23 mouse cellular contexts compared by ENCODE assay signal in the genomic region with DNA sequence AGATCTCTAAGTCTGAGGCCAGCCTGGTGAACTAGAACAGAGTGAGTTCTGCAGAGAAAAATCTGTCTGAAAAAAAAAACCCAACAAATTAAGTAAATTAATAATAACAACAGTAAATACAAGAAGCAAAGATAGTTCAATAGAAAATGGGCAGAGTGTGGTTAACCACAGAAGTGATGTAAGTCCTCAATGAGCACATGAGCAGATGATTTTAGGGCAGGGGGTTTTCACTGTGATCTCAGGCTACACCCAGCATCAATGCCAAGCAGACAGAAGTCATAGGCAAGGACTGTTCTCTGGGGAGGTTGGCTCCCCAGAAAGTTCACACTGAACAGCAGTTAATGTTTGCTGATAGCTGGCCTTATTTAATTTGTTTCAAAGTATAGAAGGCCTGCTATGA.
DNase-seq lines count a peak whose midpoint lies in the region; ATAC-seq lines count a peak whose summit lies in the region.
"Had no signal": no experiment of that assay in that cellular context is flagged by ENCODE, and none has a peak within 500 bp of the region (broad histone marks: within the 10 kb centered on the region; RNA-seq: fewer than 3 reads in every experiment).

No protein-coding gene starts in this region.

- DNase-seq in CD4-positive, CD25-positive, alpha-beta regulatory T cell, adult 2 months (ENCODE audit: low read depth, low spot score) = peak; percentile 17
- DNase-seq in 416B (ENCODE audit: low read depth) = peak; percentile 51
- no peak for DNase-seq in urinary bladder, postnatal 4 days (ENCODE audit: low spot score in 2 of 2)
- no peak for DNase-seq in gastrocnemius, adult 18-20 months (ENCODE audit: low spot score)
- DNase-seq: adrenal gland, adult 8-10 months; adrenal gland, postnatal 25 days; cerebellum, adult 11-12 months; cerebellum, adult 8-10 months; cerebellum, postnatal 10 days; cerebellum, postnatal 36 days; gastrocnemius, adult 2 months; gastrocnemius, postnatal 14 days; heart, adult 18-20 months; heart, postnatal 10 days; heart, postnatal 36 days had no signal

- no peak for ATAC-seq in CD4-positive, CD25-positive, alpha-beta regulatory T cell, adult 4 months
- ATAC-seq in granulocyte monocyte progenitor cell, adult 5-6 weeks (replicated peaks; ENCODE audit: poor library complexity, severe bottlenecking) = peak; percentile 79
- ATAC-seq: activated CD4-positive, CD25-positive, alpha-beta regulatory T cell, adult 4 months; forebrain, embryonic 13.5 days; forebrain, embryonic 16.5 days; hindbrain, embryonic 16.5 days; inflammation-experienced regulatory T-cells, adult 6 months; intestine, embryonic 16.5 days had no signal

Comparison
In these comparisons a context has a peak if more than half of its experiments do, and no peak if none do; other contexts are left out.
1. DNase-seq: peak in CD4-positive, CD25-positive, alpha-beta regulatory T cell, adult 2 months (single experiment) and 416B (single experiment); none in urinary bladder, postnatal 4 days (0 of 2) and gastrocnemius, adult 18-20 months (single experiment).